Mouse (Mus musculus) midbrain, embryonic 11.5 days (tissue): ENCODE measurements at regions not wholly inside any gene's neighbourhood (a gene's known extent, or its start where the extent isn't known, plus 50 kb on each side); places are given as distances from the start of the nearest gene placed in this dataset.

Experiments used
- ATAC-seq: fragments of 200-750 bp; cut with Nextera tagmentation; 2 replicates; pipeline ENCODE4 v1.8.0; 2017; ENCODE audit warnings: moderate TSS enrichment, moderate library complexity; ENCODE audit not compliant: low FRiP score
- DNase-seq: peaks from one replicate; pipeline ENCODE4 v3.0.0; 2015; ENCODE audit warnings: low spot score; ENCODE audit errors: missing footprints
- H3K27ac ChIP-seq: fragments of 300-500 bp; sonication (generic); 2 replicates; pipeline ENCODE4 v1.5.1; 2014; ENCODE audit warnings: low read depth, low read length
- H3K27me3 ChIP-seq: fragments of 300-500 bp; sonication (generic); 2 replicates; pipeline ENCODE4 v1.6.1; 2014; ENCODE audit warnings: mild to moderate bottlenecking, low read length, moderate library complexity, mixed read lengths; ENCODE audit not compliant: control insufficient read depth, insufficient read depth
- H3K36me3 ChIP-seq: fragments of 300-500 bp; sonication (generic); 2 replicates; pipeline ENCODE4 v1.6.1; 2014; ENCODE audit warnings: mild to moderate bottlenecking, low read length, moderate library complexity, mixed read lengths; ENCODE audit not compliant: control insufficient read depth, insufficient read depth
- H3K4me1 ChIP-seq: fragments of 300-500 bp; sonication (generic); 2 replicates; pipeline ENCODE4 v1.6.1; 2014; ENCODE audit warnings: low read length; ENCODE audit not compliant: control insufficient read depth, insufficient read depth
- H3K4me2 ChIP-seq: fragments of 300-500 bp; sonication (generic); 2 replicates; pipeline ENCODE4 v1.6.1; 2014; ENCODE audit warnings: mild to moderate bottlenecking, moderate library complexity
- H3K4me3 ChIP-seq: fragments of 300-500 bp; sonication (generic); 2 replicates; pipeline ENCODE4 v1.5.1; 2014; ENCODE audit warnings: low read depth, low read length
- H3K9ac ChIP-seq: fragments of 300-500 bp; sonication (generic); 2 replicates; pipeline ENCODE4 v1.6.1; 2014; ENCODE audit warnings: low read length
- H3K9me3 ChIP-seq: fragments of 300-500 bp; sonication (generic); 2 replicates; pipeline ENCODE4 v1.6.1; 2016; ENCODE audit warnings: low read length; ENCODE audit not compliant: control insufficient read depth
- WGBS: fragments of 180-500 bp; shearing (Covaris S2); extraction: QIAGEN DNeasy Blood & Tissue Kit; methylation state at CpG from one replicate; pipeline ENCODE4 v1.1.7; 2014; 5-methylcytosine and 5-hydroxymethylcytosine counted together

- H3K4me3 ChIP-seq: no peak overlapping the region
- ATAC-seq (no peak), DNase-seq (peak; percentile 79)
- H3K4me2 ChIP-seq: no peak overlapping the region
- no peaks in the 10 kb centered on the region for H3K36me3 ChIP-seq
- H3K27me3 ChIP-seq: no peaks in the 10 kb centered on the region
- H3K27ac ChIP-seq: no peak overlapping the region
- no peaks in the 10 kb centered on the region for H3K9me3 ChIP-seq
- H3K4me1 ChIP-seq: no peaks in the 10 kb centered on the region
- no peak overlapping the region for H3K9ac ChIP-seq
- WGBS: 72% methylated on average over 6 of the region's 6 CpGs
Measured at GRCm38 (mm10) chr1:57325585-57326165, 51.7 kb upstream of the 1700066M21Rik start.
